Comparison of ENCODE assay signal across 12 mouse cellular contexts in genomic region chr10:95199541-95200269, GRCm38 (mm10).
A peak's percentile ranks its signal among the peaks of the same experiment; 100 is the strongest.
DNase-seq lines count a peak whose midpoint lies in the region; ATAC-seq lines count a peak whose summit lies in the region.
"Had no signal": no experiment of that assay in that cellular context is flagged by ENCODE, and none has a peak within 500 bp of the region (broad histone marks: within the 10 kb centered on the region; RNA-seq: fewer than 3 reads in every experiment).

No protein-coding gene starts in this region.

- peaks cover 17% of the 10 kb centered on the region for H3K4me1 ChIP-seq in forebrain, embryonic 15.5 days
- peaks cover 16% of the 10 kb centered on the region for H3K4me1 ChIP-seq in forebrain, embryonic 13.5 days
- H3K4me1 ChIP-seq in hindbrain, embryonic 14.5 days (replicated peaks; ENCODE audit: control insufficient read depth, insufficient read depth, low read length): no peaks in the 10 kb centered on the region
- 0 out of 2 replicates have a peak, but pooled peaks cover 3% of the 10 kb centered on the region for H3K4me1 ChIP-seq in hindbrain, embryonic 11.5 days (replicated peaks; ENCODE audit: control insufficient read depth, insufficient read depth, low read length)

- H3K4me2 ChIP-seq in forebrain, embryonic 15.5 days (replicated peaks): no peak overlapping the region
- no peak overlapping the region for H3K4me2 ChIP-seq in forebrain, embryonic 13.5 days
- no peak overlapping the region for H3K4me2 ChIP-seq in hindbrain, embryonic 14.5 days (replicated peaks)
- no peak overlapping the region for H3K4me2 ChIP-seq in hindbrain, embryonic 11.5 days (replicated peaks; ENCODE audit: low read depth, low read length)
- H3K4me2 ChIP-seq: embryonic facial prominence, embryonic 12.5 days had no signal

- WGBS in forebrain, embryonic 15.5 days: 36% methylated on average over 11 of the region's 11 CpGs
- WGBS in forebrain, embryonic 13.5 days: 47% methylated on average over 11 of the region's 11 CpGs
- 43% methylated on average over 11 of the region's 11 CpGs for WGBS in hindbrain, embryonic 14.5 days
- 45% methylated on average over 11 of the region's 11 CpGs for WGBS in hindbrain, embryonic 11.5 days

- no peaks in the 10 kb centered on the region for H3K9me3 ChIP-seq in forebrain, embryonic 15.5 days
- no peaks in the 10 kb centered on the region for H3K9me3 ChIP-seq in forebrain, embryonic 13.5 days (replicated peaks)
- no peaks in the 10 kb centered on the region for H3K9me3 ChIP-seq in hindbrain, embryonic 14.5 days (ENCODE audit: control insufficient read depth, low read length)
- H3K9me3 ChIP-seq in hindbrain, embryonic 11.5 days (ENCODE audit: control insufficient read depth, low read length): no peaks in the 10 kb centered on the region
- H3K9me3 ChIP-seq: embryonic facial prominence, embryonic 12.5 days had no signal

- no peak overlapping the region for H3K27ac ChIP-seq in forebrain, embryonic 15.5 days (replicated peaks)
- no peak overlapping the region for H3K27ac ChIP-seq in forebrain, embryonic 13.5 days
- H3K27ac ChIP-seq in hindbrain, embryonic 14.5 days: no peak overlapping the region
- H3K27ac ChIP-seq in hindbrain, embryonic 11.5 days (ENCODE audit: low read depth, low read length): no peak overlapping the region
- H3K27ac ChIP-seq: embryonic facial prominence, embryonic 12.5 days; liver, embryonic 14.5 days had no signal

- no peaks in the 10 kb centered on the region for H3K27me3 ChIP-seq in forebrain, embryonic 15.5 days
- no peaks in the 10 kb centered on the region for H3K27me3 ChIP-seq in forebrain, embryonic 13.5 days
- no peaks in the 10 kb centered on the region for H3K27me3 ChIP-seq in hindbrain, embryonic 14.5 days (ENCODE audit: control insufficient read depth, insufficient read depth, low read length)
- no peaks in the 10 kb centered on the region for H3K27me3 ChIP-seq in hindbrain, embryonic 11.5 days (ENCODE audit: control insufficient read depth, insufficient read depth, low read length)
- H3K27me3 ChIP-seq: embryonic facial prominence, embryonic 12.5 days had no signal

- ATAC-seq in forebrain, embryonic 15.5 days (replicated peaks): peak; percentile 44; the same call in 1 of the 2 replicates
- ATAC-seq in forebrain, embryonic 13.5 days: no peak
- peak; percentile 48; the same call in 1 of the 2 replicates for ATAC-seq in hindbrain, embryonic 14.5 days (ENCODE audit: low FRiP score)
- no peak for ATAC-seq in hindbrain, embryonic 11.5 days (ENCODE audit: low FRiP score)
- ATAC-seq: intestine, postnatal 0 days had no signal

- no peaks in the 10 kb centered on the region for H3K36me3 ChIP-seq in forebrain, embryonic 15.5 days
- H3K36me3 ChIP-seq in forebrain, embryonic 13.5 days (ENCODE audit: poor library complexity, severe bottlenecking): no peaks in the 10 kb centered on the region
- no peaks in the 10 kb centered on the region for H3K36me3 ChIP-seq in hindbrain, embryonic 14.5 days (replicated peaks; ENCODE audit: control insufficient read depth, insufficient read depth)
- H3K36me3 ChIP-seq in hindbrain, embryonic 11.5 days (ENCODE audit: control insufficient read depth, insufficient read depth, low read length): no peaks in the 10 kb centered on the region
- H3K36me3 ChIP-seq: embryonic facial prominence, embryonic 12.5 days had no signal

- DNase-seq in hindbrain, embryonic 14.5 days (ENCODE audit: low spot score): no peak
- no peak for DNase-seq in hindbrain, embryonic 11.5 days (ENCODE audit: low spot score)
- DNase-seq in retina, postnatal 1 day: peak; percentile 39
- DNase-seq in retina, embryonic 14.5 days (ENCODE audit: low spot score): no peak
- DNase-seq in right cerebral cortex, adult 18-20 months: no peak
- no peak for DNase-seq in layer of hippocampus, adult 9-11 months
- DNase-seq: right cerebral cortex, postnatal 14 days had no signal

- H3K4me3 ChIP-seq in forebrain, embryonic 15.5 days: no peak overlapping the region
- no peak overlapping the region for H3K4me3 ChIP-seq in forebrain, embryonic 13.5 days
- no peak overlapping the region for H3K4me3 ChIP-seq in hindbrain, embryonic 14.5 days (replicated peaks; ENCODE audit: low read length)
- no peak overlapping the region for H3K4me3 ChIP-seq in hindbrain, embryonic 11.5 days (ENCODE audit: low read depth, low read length)
- H3K4me3 ChIP-seq: embryonic facial prominence, embryonic 12.5 days had no signal

- H3K9ac ChIP-seq in forebrain, embryonic 15.5 days (replicated peaks): no peak overlapping the region
- H3K9ac ChIP-seq in forebrain, embryonic 13.5 days: no peak overlapping the region
- H3K9ac ChIP-seq in hindbrain, embryonic 14.5 days: no peak overlapping the region
- no peak overlapping the region for H3K9ac ChIP-seq in hindbrain, embryonic 11.5 days (ENCODE audit: low read depth, low read length)
- H3K9ac ChIP-seq: embryonic facial prominence, embryonic 12.5 days; liver, embryonic 14.5 days had no signal

Comparison
In these comparisons a context has a peak if more than half of its experiments do, and no peak if none do; other contexts are left out.
1. ATAC-seq: peak in forebrain, embryonic 15.5 days (single experiment) and hindbrain, embryonic 14.5 days (single experiment); none in forebrain, embryonic 13.5 days (single experiment) and hindbrain, embryonic 11.5 days (single experiment).